In genomic region chr7:66008161-66008891, GRCm38 (mm10) we compare ENCODE assay signal across 25 mouse cellular contexts. TPM values are rescaled to one million over a fixed set of nuclear protein-coding genes. Genes with fewer than 3 reads are reported as not detected.
DNase-seq lines count a peak whose midpoint lies in the region; ATAC-seq and TF ChIP-seq lines count a peak whose summit lies in the region.
"Had no signal": no experiment of that assay in that cellular context is flagged by ENCODE, and none has a peak within 500 bp of the region (broad histone marks: within the 10 kb centered on the region; RNA-seq: fewer than 3 reads in every experiment).

No protein-coding gene starts in this region.

- intact Hi-C loops in left cerebral cortex, postnatal 10 days (cut with DNase I) = no loop called here

- no peak for TF ChIP-seq CTCF in forebrain, postnatal 0 days (IDR thresholded peaks at IDR 0.05; ENCODE audit: low read depth)

- no peaks in the 10 kb centered on the region for H3K9me3 ChIP-seq in forebrain, postnatal 0 days (ENCODE audit: low read length)
- no peaks in the 10 kb centered on the region for H3K9me3 ChIP-seq in forebrain, embryonic 10.5 days
- no peaks in the 10 kb centered on the region for H3K9me3 ChIP-seq in midbrain, embryonic 11.5 days (ENCODE audit: control insufficient read depth, low read length)
- no peaks in the 10 kb centered on the region for H3K9me3 ChIP-seq in midbrain, embryonic 15.5 days
- H3K9me3 ChIP-seq: hindbrain, embryonic 10.5 days; kidney, embryonic 15.5 days; limb, embryonic 10.5 days; midbrain, embryonic 10.5 days; neural tube, embryonic 15.5 days had no signal

- H3K27me3 ChIP-seq in forebrain, postnatal 0 days (ENCODE audit: insufficient read depth, low read length) = no peaks in the 10 kb centered on the region
- H3K27me3 ChIP-seq in forebrain, embryonic 10.5 days (ENCODE audit: poor library complexity, severe bottlenecking) = no peaks in the 10 kb centered on the region
- H3K27me3 ChIP-seq in midbrain, embryonic 11.5 days (ENCODE audit: control insufficient read depth, insufficient read depth, low read length) = no peaks in the 10 kb centered on the region
- H3K27me3 ChIP-seq in midbrain, embryonic 15.5 days (replicated peaks) = no peaks in the 10 kb centered on the region
- H3K27me3 ChIP-seq: kidney, embryonic 15.5 days; neural tube, embryonic 15.5 days had no signal

- peak; percentile 37 for DNase-seq in forebrain, postnatal 0 days
- DNase-seq in forebrain, embryonic 10.5 days (ENCODE audit: extremely low spot score, low spot score) = no peak
- peak; percentile 37 for DNase-seq in midbrain, embryonic 11.5 days (ENCODE audit: low spot score, missing footprints)
- peak; percentile 90 to 91 for DNase-seq in cerebellum, adult 18-20 months
- DNase-seq in cerebellum, postnatal 36 days = peak; percentile 84 to 89
- no peak for DNase-seq in left cerebral cortex, postnatal 10 days (ENCODE audit: extremely low spot score in 1 of 2, low spot score in 2 of 2)
- DNase-seq in lung, postnatal 36 days = no peak
- DNase-seq: adrenal gland, postnatal 10 days; embryo, embryonic 11 days; heart, adult 2 months; lung, adult 2 months; right cerebral cortex, postnatal 4 days; thymus, adult 18-20 months had no signal

- ATAC-seq in forebrain, postnatal 0 days = no peak
- ATAC-seq in midbrain, embryonic 11.5 days (ENCODE audit: low FRiP score) = no peak
- no peak for ATAC-seq in midbrain, embryonic 15.5 days (replicated peaks)

- H3K4me1 ChIP-seq in forebrain, postnatal 0 days (ENCODE audit: insufficient read depth) = no peaks in the 10 kb centered on the region
- H3K4me1 ChIP-seq in forebrain, embryonic 10.5 days = peaks cover 34% of the 10 kb centered on the region
- H3K4me1 ChIP-seq in midbrain, embryonic 11.5 days (ENCODE audit: control insufficient read depth, insufficient read depth, low read length) = peaks cover 4% of the 10 kb centered on the region; the same call in 1 of the 2 replicates
- H3K4me1 ChIP-seq in midbrain, embryonic 15.5 days = 0 out of 2 replicates have a peak, but pooled peaks cover 3% of the 10 kb centered on the region

- H3K27ac ChIP-seq in forebrain, postnatal 0 days (ENCODE audit: low read depth, low read length) = no peak overlapping the region
- no peak overlapping the region for H3K27ac ChIP-seq in forebrain, embryonic 10.5 days
- no peak overlapping the region for H3K27ac ChIP-seq in midbrain, embryonic 11.5 days (ENCODE audit: low read depth, low read length)
- H3K27ac ChIP-seq in midbrain, embryonic 15.5 days = no peak overlapping the region
- H3K27ac ChIP-seq: heart, adult 2 months; hindbrain, embryonic 10.5 days; kidney, embryonic 15.5 days; limb, embryonic 10.5 days; midbrain, embryonic 10.5 days; neural tube, embryonic 15.5 days had no signal

- H3K9ac ChIP-seq in forebrain, postnatal 0 days = no peak overlapping the region
- no peak overlapping the region for H3K9ac ChIP-seq in midbrain, embryonic 11.5 days (ENCODE audit: low read length)
- H3K9ac ChIP-seq in midbrain, embryonic 15.5 days = no peak overlapping the region
- H3K9ac ChIP-seq: kidney, embryonic 15.5 days; neural tube, embryonic 15.5 days had no signal

- no peaks in the 10 kb centered on the region for H3K36me3 ChIP-seq in forebrain, postnatal 0 days (ENCODE audit: insufficient read depth)
- H3K36me3 ChIP-seq in forebrain, embryonic 10.5 days (replicated peaks) = no peaks in the 10 kb centered on the region
- H3K36me3 ChIP-seq in midbrain, embryonic 11.5 days (ENCODE audit: control insufficient read depth, insufficient read depth, low read length) = no peaks in the 10 kb centered on the region
- no peaks in the 10 kb centered on the region for H3K36me3 ChIP-seq in midbrain, embryonic 15.5 days (replicated peaks)
- H3K36me3 ChIP-seq: hindbrain, embryonic 10.5 days; kidney, embryonic 15.5 days; limb, embryonic 10.5 days; midbrain, embryonic 10.5 days; neural tube, embryonic 15.5 days had no signal

- 0 out of 2 replicates have a peak overlapping the region, but pooled peaks have one; percentile 15 for H3K4me2 ChIP-seq in forebrain, postnatal 0 days (ENCODE audit: low read depth)
- no peak overlapping the region for H3K4me2 ChIP-seq in midbrain, embryonic 11.5 days
- H3K4me2 ChIP-seq in midbrain, embryonic 15.5 days = no peak overlapping the region
- H3K4me2 ChIP-seq: kidney, embryonic 15.5 days; liver, embryonic 11.5 days; neural tube, embryonic 15.5 days had no signal

- WGBS in forebrain, postnatal 0 days = 68% methylated on average over 11 of the region's 11 CpGs
- 88% methylated on average over 11 of the region's 11 CpGs for WGBS in forebrain, embryonic 10.5 days
- WGBS in midbrain, embryonic 11.5 days = 93% methylated on average over 11 of the region's 11 CpGs
- 85% methylated on average over 11 of the region's 11 CpGs for WGBS in midbrain, embryonic 15.5 days

- no peak overlapping the region for H3K4me3 ChIP-seq in forebrain, postnatal 0 days (ENCODE audit: low read depth, low read length)
- H3K4me3 ChIP-seq in forebrain, embryonic 10.5 days = no peak overlapping the region
- no peak overlapping the region for H3K4me3 ChIP-seq in midbrain, embryonic 11.5 days (ENCODE audit: low read depth, low read length)
- H3K4me3 ChIP-seq in midbrain, embryonic 15.5 days = no peak overlapping the region
- H3K4me3 ChIP-seq: erythroblast, embryonic 14.5 days; heart, adult 2 months; hindbrain, embryonic 10.5 days; kidney, embryonic 15.5 days; limb, embryonic 10.5 days; midbrain, embryonic 10.5 days; myocyte; neural tube, embryonic 15.5 days had no signal

RNA-seq across cellular contexts. Expression of gene Gm45213, which starts 35.1 kb away (rescaled TPM):
- not detected in 2 replicates for total RNA-seq in forebrain, postnatal 0 days (2014; rRNA removed)
- not detected in 2 replicates for polyA plus RNA-seq in forebrain, postnatal 0 days (2015; fragmentation: Nextera tagmentation; extraction: Ambion mirVana)
- not detected in 2 replicates for polyA plus RNA-seq in forebrain, embryonic 10.5 days (2016; fragmentation: Nextera tagmentation; extraction: Ambion mirVana)
- not detected in 2 replicates for polyA plus RNA-seq in midbrain, embryonic 11.5 days (2014; fragmentation: Nextera tagmentation; extraction: Ambion mirVana)
- polyA plus RNA-seq in midbrain, embryonic 15.5 days (2015; fragmentation: Nextera tagmentation; extraction: Ambion mirVana) = not detected in 2 replicates
- total RNA-seq in left cerebral cortex, postnatal 10 days (2021) = not detected
- total RNA-seq: adrenal gland, postnatal 10 days; gastrocnemius, adult 8-10 months; heart, adult 2 months had no signal
- polyA plus RNA-seq: erythroblast, embryonic 14.5 days; heart, adult 2 months; heart, embryonic 16.5 days; hindbrain, embryonic 10.5 days; intestine, embryonic 14.5 days; kidney, embryonic 15.5 days; limb, embryonic 10.5 days; liver, embryonic 11.5 days; lung, adult 2 months; midbrain, embryonic 10.5 days; myocyte; neural tube, embryonic 15.5 days had no signal

RNA-seq across cellular contexts. Expression of gene Snrpa1, which starts 50.5 kb away (rescaled TPM):
- total RNA-seq in forebrain, postnatal 0 days (2014; rRNA removed) = 45.6 and 55.8 TPM in 2 replicates
- 135 TPM in 2 replicates for polyA plus RNA-seq in forebrain, postnatal 0 days (2015; fragmentation: Nextera tagmentation; extraction: Ambion mirVana)
- polyA plus RNA-seq in forebrain, embryonic 10.5 days (2016; fragmentation: Nextera tagmentation; extraction: Ambion mirVana) = 292 and 294 TPM in 2 replicates
- polyA plus RNA-seq in midbrain, embryonic 11.5 days (2014; fragmentation: Nextera tagmentation; extraction: Ambion mirVana) = 230 and 247 TPM in 2 replicates
- polyA plus RNA-seq in midbrain, embryonic 15.5 days (2015; fragmentation: Nextera tagmentation; extraction: Ambion mirVana) = 127 and 132 TPM in 2 replicates
- 10 to 100 TPM; 38.7 to 42.6 TPM for total RNA-seq in left cerebral cortex, postnatal 10 days (2021)

Comparison
In these comparisons a context has a peak if more than half of its experiments do, and no peak if none do; other contexts are left out.
1. DNase-seq: peak in forebrain, postnatal 0 days (single experiment), midbrain, embryonic 11.5 days (single experiment), cerebellum, adult 18-20 months (2 of 2) and cerebellum, postnatal 36 days (2 of 2); none in forebrain, embryonic 10.5 days (single experiment), left cerebral cortex, postnatal 10 days (0 of 2) and lung, postnatal 36 days (single experiment).